Mouse (Mus musculus) adrenal gland, adult 8-10 months (tissue): Measurements from ENCODE around the gene Nkain2. TPM values are rescaled to one million over a fixed set of nuclear protein-coding genes. Genes with fewer than 3 reads are reported as not detected.
"Not testable (repeated sequence)": the region's sequence is repeated elsewhere in the genome, so short reads cannot be mapped to it uniquely, and the experiment has no call there.

Source experiments
- DNase-seq: peaks from one replicate; pipeline ENCODE4 v3.0.0; 2022
- total RNA-seq, 4 experiments: library from RNA; stranded (reverse); gene quantifications; 2 replicates each; pipeline ENCODE4 v1.2.4; 2022

Nkain2 gene
- total RNA-seq, 4 experiments from 2014 or later, result 0.17 to 3.4 (median 0.27) TPM; not detected in 1

DNA sequence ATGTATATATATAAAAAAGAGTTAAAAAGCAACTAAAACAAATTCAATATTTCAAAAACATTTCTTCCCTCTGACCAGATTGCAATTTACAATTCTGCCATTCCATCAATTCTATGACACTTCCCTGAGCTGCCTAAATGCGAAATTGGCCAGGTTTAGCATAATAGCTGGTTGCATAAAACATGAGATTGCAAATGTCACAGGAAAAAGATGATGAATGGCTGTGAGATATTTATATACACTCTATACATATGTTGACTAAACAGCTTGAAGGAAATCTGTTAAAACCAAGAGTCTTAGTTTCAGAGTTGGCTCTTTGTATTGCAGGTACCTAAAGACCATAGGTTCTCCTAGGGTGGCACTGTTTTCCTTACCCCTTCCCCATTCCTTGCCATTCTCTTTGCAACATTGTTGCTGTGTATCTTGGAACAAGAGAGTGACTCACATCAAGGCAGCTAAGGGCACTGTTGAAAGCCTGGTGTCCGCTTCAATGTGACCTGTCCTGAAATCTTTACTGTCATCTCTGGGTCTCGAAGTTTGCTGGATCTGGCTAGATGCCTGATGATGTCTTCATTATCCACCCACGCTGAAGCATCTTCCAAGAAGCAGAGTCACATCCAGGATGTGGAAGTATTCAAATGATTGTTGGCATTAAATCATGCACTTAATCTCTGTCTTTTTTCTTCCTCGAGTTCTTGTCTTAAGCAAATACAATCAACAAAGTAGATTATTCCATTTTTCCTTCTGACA is 837.5 kb downstream of the Nkain2 start:
- DNase-seq, result no peak

GRCm38 (mm10) chr10:32052045-32052444 is 838.2 kb downstream of the Nkain2 start:
- no peak for DNase-seq

- DNase-seq, result no peak
These were observed 860.3 kb downstream of the Nkain2 start for GRCm38 (mm10) chr10:32029996-32030395.

DNA sequence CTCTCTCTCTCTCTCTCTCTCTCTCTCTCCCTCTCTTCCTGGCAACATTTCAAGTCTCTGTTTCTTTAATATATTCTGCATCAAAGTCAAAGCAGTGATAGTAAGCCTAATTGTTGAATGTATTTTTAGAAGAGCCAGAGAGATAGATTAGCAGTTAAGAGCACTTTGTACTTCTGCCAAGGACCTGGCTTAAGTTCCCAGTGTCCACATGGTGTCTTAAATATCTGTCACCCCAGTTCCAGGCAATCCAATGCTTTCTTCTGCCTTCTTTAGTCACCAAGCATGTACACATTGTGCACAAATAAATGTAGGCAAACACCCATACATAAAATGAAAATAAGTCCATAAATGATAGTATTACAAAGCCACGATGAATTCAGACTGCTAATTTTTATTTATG is 871.9 kb downstream of the Nkain2 start:
- DNase-seq, result no peak

GRCm38 (mm10) chr10:32001216-32001753 is 889.0 kb downstream of the Nkain2 start:
- DNase-seq, result no peak

- no peak for DNase-seq
These were observed 897.1 kb downstream of the Nkain2 start for GRCm38 (mm10) chr10:31993205-31993604.

DNA sequence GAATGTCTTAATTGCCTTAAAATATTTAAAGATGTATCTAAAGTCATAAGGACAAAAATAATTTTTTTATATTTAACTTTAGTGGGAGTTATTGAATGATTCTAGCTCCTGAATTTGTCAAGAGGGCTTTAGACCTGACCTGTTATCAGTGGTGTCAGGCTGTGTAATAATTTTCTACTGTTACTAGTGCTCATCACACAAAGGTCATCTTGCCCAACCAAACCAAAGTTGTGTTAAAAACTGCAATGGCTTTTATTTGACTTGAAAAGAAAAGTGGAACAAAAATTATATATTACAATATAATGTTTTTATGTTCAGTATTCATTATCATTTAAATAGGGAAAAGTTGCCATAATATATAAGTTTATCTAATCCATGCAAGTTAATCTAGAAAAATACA is 911.9 kb downstream of the Nkain2 start:
- no peak for DNase-seq

- DNase-seq, result no peak
These were observed 943.0 kb downstream of the Nkain2 start for GRCm38 (mm10) chr10:31947178-31947726.

GRCm38 (mm10) chr10:31931961-31932360 is 958.3 kb downstream of the Nkain2 start:
- DNase-seq, result no peak

GRCm38 (mm10) chr10:31927657-31928056 is 962.6 kb downstream of the Nkain2 start:
- DNase-seq, result no peak

DNA sequence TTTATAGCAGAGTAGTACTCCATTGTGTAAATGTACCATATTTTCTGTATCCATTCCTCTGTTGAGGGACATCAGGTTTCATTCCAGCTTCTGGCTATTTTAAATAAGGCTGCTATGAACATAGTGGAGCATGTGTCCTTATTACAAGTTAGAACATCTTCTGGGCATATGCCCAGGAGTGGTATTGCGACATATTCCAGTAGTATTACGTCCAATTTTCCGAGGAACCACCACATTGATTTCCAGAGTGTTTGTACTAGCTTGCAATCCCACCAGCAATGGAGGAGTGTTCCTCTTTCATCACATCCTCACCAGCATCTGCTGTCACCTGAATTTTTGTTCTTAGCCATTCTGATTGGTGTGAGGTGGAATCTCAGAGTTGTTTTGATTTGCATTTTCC is 969.4 kb downstream of the Nkain2 start:
- not testable (repeated sequence) for DNase-seq

DNA sequence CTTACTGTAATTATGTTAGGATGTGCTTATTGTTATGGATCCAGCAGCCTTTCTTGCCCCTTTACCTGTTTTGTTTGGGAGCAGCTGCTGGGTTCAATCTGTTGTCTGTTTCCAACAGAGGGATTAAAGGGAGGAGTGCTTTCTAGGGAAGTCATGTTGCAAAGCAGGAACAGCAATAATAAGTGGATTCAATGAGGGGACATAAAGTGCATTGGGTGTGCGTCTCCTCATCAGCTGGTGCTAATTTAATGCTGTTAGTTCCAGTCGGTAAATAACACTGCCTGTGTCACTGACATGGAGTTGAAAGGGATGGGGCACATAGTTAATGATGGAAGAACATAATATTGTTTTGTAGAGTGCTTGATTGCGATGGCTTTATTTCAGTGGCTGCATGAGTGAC is 982.8 kb downstream of the Nkain2 start:
- DNase-seq, result no peak

- no peak for DNase-seq
These were observed 990.8 kb downstream of the Nkain2 start for GRCm38 (mm10) chr10:31899501-31899900.

DNA sequence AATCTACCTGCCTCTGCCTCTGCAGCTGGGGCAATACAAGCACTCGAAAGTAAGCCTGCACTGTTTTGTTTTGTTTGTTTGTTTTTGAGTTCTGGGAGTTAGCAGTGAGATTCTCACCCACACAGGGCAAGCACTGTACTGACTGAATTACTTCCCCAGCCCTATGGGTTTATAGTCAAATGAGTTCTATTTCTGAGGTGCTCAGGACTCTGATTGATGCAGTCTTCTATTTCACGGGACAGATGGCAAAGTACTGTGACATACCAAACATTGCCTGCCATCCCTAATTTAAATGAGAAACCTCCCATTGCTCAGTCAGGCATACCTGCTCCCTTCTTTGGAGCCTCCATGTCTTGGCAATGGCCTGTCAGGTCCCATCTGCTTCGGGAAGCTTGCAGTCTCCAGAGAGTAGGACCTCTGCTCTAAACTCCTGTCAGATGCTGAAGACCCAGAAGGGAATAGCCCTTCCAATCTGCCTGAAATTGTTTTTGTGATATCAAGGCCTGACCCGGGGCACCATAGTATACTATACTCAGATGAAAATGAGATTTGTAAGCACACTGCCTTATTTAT is 1016.9 kb downstream of the Nkain2 start:
- no peak for DNase-seq

DNA sequence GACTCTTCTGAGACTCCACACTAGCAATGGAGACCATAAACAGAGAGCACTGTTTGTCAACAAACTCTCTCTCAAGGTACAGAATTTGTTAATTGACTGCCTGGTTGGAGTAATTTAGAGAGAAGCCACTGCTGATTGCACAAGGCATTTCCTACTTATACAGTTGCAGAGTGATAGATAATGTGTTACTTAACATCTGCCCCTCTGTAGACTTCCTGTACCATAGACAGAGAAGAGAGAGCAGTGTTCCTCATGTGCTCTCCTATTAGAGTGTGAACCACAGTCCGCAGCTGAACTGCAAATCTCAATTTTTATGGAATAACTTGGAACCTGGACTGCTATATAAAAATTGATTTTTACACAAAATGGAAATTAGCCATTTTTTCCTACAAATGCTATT is 1022.0 kb downstream of the Nkain2 start:
- DNase-seq, result no peak

GRCm38 (mm10) chr10:31827041-31827440 is 1063.2 kb downstream of the Nkain2 start:
- DNase-seq, result no peak

DNA sequence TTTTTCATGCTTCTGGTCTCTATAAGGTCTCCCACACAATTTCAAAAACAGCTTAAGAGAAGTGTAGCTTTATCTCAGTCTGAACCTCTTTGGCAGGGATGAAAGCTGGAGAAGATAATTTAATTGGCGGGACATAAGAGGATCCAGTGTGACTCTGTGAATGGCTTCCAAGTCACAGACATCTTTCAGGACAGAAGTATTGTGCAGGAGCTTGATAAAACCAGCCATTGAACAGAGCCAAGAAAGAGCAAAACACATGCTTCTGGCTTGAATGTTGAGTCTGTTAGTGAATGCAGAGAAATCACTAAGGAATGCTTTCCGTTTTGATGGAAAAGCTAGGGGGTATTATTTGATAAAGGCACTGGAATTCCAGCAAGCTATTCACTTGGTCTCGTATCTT is 1077.7 kb downstream of the Nkain2 start:
- no peak for DNase-seq

GRCm38 (mm10) chr10:31742443-31743057 is 1147.7 kb downstream of the Nkain2 start:
- DNase-seq, result peak; percentile 33

GRCm38 (mm10) chr10:31728036-31728435 is 1162.2 kb downstream of the Nkain2 start:
- DNase-seq, result no peak

GRCm38 (mm10) chr10:31647270-31647669 is 1243.0 kb downstream of the Nkain2 start:
- DNase-seq, result no peak

GRCm38 (mm10) chr10:31646083-31646482 is 1244.2 kb downstream of the Nkain2 start:
- no peak for DNase-seq
